Mouse (Mus musculus) ES-Bruce4 (cell line): Measurements from ENCODE around the gene Tenm2. TPM values are rescaled to one million over a fixed set of nuclear protein-coding genes. Genes with fewer than 3 reads are reported as not detected.

Experiments used
- H3K27ac ChIP-seq: 2 replicates; pipeline ENCODE4 v1.5.1; 2012; ENCODE audit warnings: low read length, inconsistent platforms; ENCODE audit not compliant: insufficient read depth
- H3K27me3 ChIP-seq: 2 replicates; pipeline ENCODE4 v1.6.1; 2012; ENCODE audit warnings: mild to moderate bottlenecking, low read length, inconsistent platforms; ENCODE audit not compliant: control insufficient read depth, poor library complexity, insufficient read depth, severe bottlenecking
- H3K36me3 ChIP-seq: 2 replicates; pipeline ENCODE4 v1.6.1; 2012; ENCODE audit warnings: inconsistent platforms, mild to moderate bottlenecking, low read length, moderate library complexity; ENCODE audit not compliant: control insufficient read depth, poor library complexity, insufficient read depth, severe bottlenecking
- H3K4me1 ChIP-seq: one replicate; pipeline ENCODE4 v1.8.1; 2011; ENCODE audit warnings: low read length; ENCODE audit not compliant: control insufficient read depth, insufficient read depth
- H3K4me3 ChIP-seq: 2 replicates; pipeline ENCODE4 v1.5.1; 2011; ENCODE audit warnings: low read depth, mild to moderate bottlenecking, low read length
- H3K9ac ChIP-seq: 2 replicates; pipeline ENCODE4 v1.6.1; 2012; ENCODE audit warnings: low read depth, mild to moderate bottlenecking, inconsistent platforms; ENCODE audit not compliant: poor library complexity, severe bottlenecking
- H3K9me3 ChIP-seq: replicated peaks from 2 replicates; pipeline ENCODE4 v1.6.1; 2012; ENCODE audit warnings: mild to moderate bottlenecking, low read length, inconsistent platforms; ENCODE audit not compliant: control insufficient read depth, poor library complexity, insufficient read depth, severe bottlenecking
- CTCF ChIP-seq: IDR thresholded peaks from one replicate; pipeline ENCODE4 v1.8.1; 2011; ENCODE audit warnings: low read depth, low read length
- EP300 ChIP-seq: IDR thresholded peaks from 2 replicates; pipeline ENCODE4 v1.6.1; 2011; ENCODE audit warnings: low read depth, low read length; ENCODE audit not compliant: insufficient read depth
- POLR2A ChIP-seq: IDR thresholded peaks from one replicate; pipeline ENCODE4 v1.8.1; 2011; ENCODE audit warnings: low read length; ENCODE audit not compliant: insufficient read depth
- polyA plus RNA-seq: library from polyadenylated mRNA; stranded (reverse); fragments of >200 nt; gene quantifications from 2 replicates; pipeline ENCODE4 v1.2.4, GENCODE M21; 2011; ENCODE audit warnings: low read depth; ENCODE audit not compliant: missing spikeins, insufficient read depth, insufficient read length

Tenm2 gene
- polyA plus RNA-seq, 1 experiment = not detected

GRCm38 (mm10) chr11:36988776-36989565 is 246.8 kb downstream of the Tenm2 start:
- H3K27ac ChIP-seq = no peak overlapping the region
- no peak overlapping the region for H3K9ac ChIP-seq
- no peaks in the 10 kb centered on the region for H3K9me3 ChIP-seq
- no peaks in the 10 kb centered on the region for H3K36me3 ChIP-seq
- H3K27me3 ChIP-seq = no peaks in the 10 kb centered on the region; the same call in 1 of the 2 replicates
- no peaks in the 10 kb centered on the region for H3K4me1 ChIP-seq
- no peak overlapping the region for H3K4me3 ChIP-seq
- TF ChIP-seq CTCF (no peak), EP300 (no peak), POLR2A (no peak)

- Histone ChIP-seq H3K4me3 (no peak overlapping the region), H3K36me3 (no peaks in the 10 kb centered on the region), H3K9me3 (no peaks in the 10 kb centered on the region), H3K4me1 (no peaks in the 10 kb centered on the region), H3K27ac (no peak overlapping the region), H3K27me3 (no peaks in the 10 kb centered on the region), H3K9ac (no peak overlapping the region)
- no peak for TF ChIP-seq EP300
- no peak for TF ChIP-seq POLR2A
- no peak for TF ChIP-seq CTCF
Observed at GRCm38 (mm10) chr11:36974142-36974541, 261.6 kb downstream of the Tenm2 start.

GRCm38 (mm10) chr11:36958102-36958501 is 277.7 kb downstream of the Tenm2 start:
- TF ChIP-seq CTCF (no peak), POLR2A (no peak), EP300 (no peak)
- H3K4me1 ChIP-seq = no peaks in the 10 kb centered on the region
- H3K27ac ChIP-seq = no peak overlapping the region
- no peaks in the 10 kb centered on the region for H3K9me3 ChIP-seq
- no peak overlapping the region for H3K4me3 ChIP-seq
- H3K9ac ChIP-seq = no peak overlapping the region
- H3K36me3 ChIP-seq = no peaks in the 10 kb centered on the region
- no peaks in the 10 kb centered on the region for H3K27me3 ChIP-seq

- TF ChIP-seq CTCF (no peak), POLR2A (no peak), EP300 (no peak)
- Histone ChIP-seq H3K9ac (no peak overlapping the region), H3K36me3 (no peaks in the 10 kb centered on the region), H3K27ac (no peak overlapping the region), H3K9me3 (no peaks in the 10 kb centered on the region), H3K27me3 (no peaks in the 10 kb centered on the region), H3K4me3 (no peak overlapping the region), H3K4me1 (no peaks in the 10 kb centered on the region)
Observed at GRCm38 (mm10) chr11:36941429-36941828, 294.3 kb downstream of the Tenm2 start.

- no peak overlapping the region for H3K4me3 ChIP-seq
- H3K27ac ChIP-seq = no peak overlapping the region
- H3K4me1 ChIP-seq = no peaks in the 10 kb centered on the region
- TF ChIP-seq CTCF (no peak), POLR2A (no peak), EP300 (no peak)
- H3K27me3 ChIP-seq = no peaks in the 10 kb centered on the region
- H3K36me3 ChIP-seq = no peaks in the 10 kb centered on the region
- no peak overlapping the region for H3K9ac ChIP-seq
- H3K9me3 ChIP-seq = no peaks in the 10 kb centered on the region
Observed at GRCm38 (mm10) chr11:36940557-36941110, 295.1 kb downstream of the Tenm2 start.

- TF ChIP-seq EP300 (no peak), POLR2A (no peak), CTCF (no peak)
- no peaks in the 10 kb centered on the region for H3K9me3 ChIP-seq
- no peaks in the 10 kb centered on the region for H3K36me3 ChIP-seq
- no peak overlapping the region for H3K9ac ChIP-seq
- no peaks in the 10 kb centered on the region for H3K4me1 ChIP-seq
- H3K27me3 ChIP-seq = no peaks in the 10 kb centered on the region
- no peak overlapping the region for H3K4me3 ChIP-seq
- H3K27ac ChIP-seq = no peak overlapping the region
Observed at GRCm38 (mm10) chr11:36929817-36930216, 305.9 kb downstream of the Tenm2 start.
